Mouse (Mus musculus) hematopoietic stem cell, adult 5-6 weeks (primary cell): ENCODE results near the gene Hoxb5. TPM values are rescaled to one million over a fixed set of nuclear protein-coding genes. Genes with fewer than 3 reads are reported as not detected.

Source experiments
- ATAC-seq, 2 experiments: fragments of 125-278 bp in 1 of 2; replicated peaks in 1 of 2; 2 replicates each; pipeline ENCODE4 v1.8.0; 2016 to 2017; ENCODE audit warnings: inconsistent platforms in 2 of 2, mild to moderate bottlenecking in 2 of 2, moderate number of reproducible peaks in 2 of 2, low read depth in 1 of 2, moderate TSS enrichment in 1 of 2; ENCODE audit not compliant: low FRiP score in 2 of 2, poor library complexity in 2 of 2, severe bottlenecking in 2 of 2, insufficient read depth in 1 of 2, low TSS enrichment in 1 of 2
- total RNA-seq: library from RNA; stranded (forward); fragments of 172-1452, 232-1000 nt; gene quantifications from 2 replicates; pipeline ENCODE4 v1.2.3, GENCODE M21; 2017

Hoxb5 gene
- total RNA-seq, 1 experiment from 2014 or later, result 1.3 TPM

GRCm38 (mm10) chr11:96351312-96351711 is 48.2 kb downstream of the Hoxb5 start:
- no peak for ATAC-seq

GRCm38 (mm10) chr11:96351831-96352230 is 48.7 kb downstream of the Hoxb5 start:
- no peak for ATAC-seq

- ATAC-seq, result peak; percentile 44 to 51; a peak in 2 of 4 replicates
Observed at GRCm38 (mm10) chr11:96352691-96353521, 49.8 kb downstream of the Hoxb5 start.

- ATAC-seq, result no peak
Observed at GRCm38 (mm10) chr11:96353522-96353841, 50.3 kb downstream of the Hoxb5 start.

GRCm38 (mm10) chr11:96353939-96354338 is 50.8 kb downstream of the Hoxb5 start:
- no peak for ATAC-seq

- ATAC-seq, result no peak
Observed at GRCm38 (mm10) chr11:96354376-96354775, 51.2 kb downstream of the Hoxb5 start.

- ATAC-seq, result no peak
Observed at GRCm38 (mm10) chr11:96354801-96355311, 51.7 kb downstream of the Hoxb5 start.

Other genes starting within 250 kb of the Hoxb5 start
- 19.2 and 19.9 TPM in 2 replicates for gene Ube2z, start 237.9 kb upstream of the Hoxb5 start, total RNA-seq
- gene Atp5g1, start 227.7 kb upstream of the Hoxb5 start, total RNA-seq, result 23.8 and 56.9 TPM in 2 replicates
- gene Calcoco2, start 191.4 kb upstream of the Hoxb5 start, total RNA-seq, result not detected in 2 replicates
- gene Ttll6, start 169.6 kb upstream of the Hoxb5 start, total RNA-seq, result not detected in 2 replicates
- gene Hoxb13, start 109.0 kb upstream of the Hoxb5 start, total RNA-seq, result not detected in 2 replicates
- gene Hoxb9, start 31.9 kb upstream of the Hoxb5 start, total RNA-seq, result 0.30 and 0.44 TPM in 2 replicates
- gene Hoxb8, start 21.4 kb upstream of the Hoxb5 start, total RNA-seq, result not detected in 2 replicates
- not detected in 2 replicates for gene Hoxb7, start 16.7 kb upstream of the Hoxb5 start, total RNA-seq
- gene Hoxb6, start 10.9 kb upstream of the Hoxb5 start, total RNA-seq, result 0.38 and 1.2 TPM in 2 replicates
- 2.4 and 4.0 TPM in 2 replicates for gene Hoxb4, start 14.9 kb downstream of the Hoxb5 start, total RNA-seq
- 4.4 and 9.4 TPM in 2 replicates for gene Hoxb3, start 20.0 kb downstream of the Hoxb5 start, total RNA-seq
- gene Hoxb2, start 47.2 kb downstream of the Hoxb5 start, total RNA-seq, result 1.8 and 2.1 TPM in 2 replicates
- gene Hoxb1, start 62.4 kb downstream of the Hoxb5 start, total RNA-seq, result not detected in 2 replicates
- 2.4 and 3.6 TPM in 2 replicates for gene Skap1, start 161.3 kb downstream of the Hoxb5 start, total RNA-seq